Mouse (Mus musculus): ENCODE results near the gene Vsig10l. TPM values are rescaled to one million over a fixed set of nuclear protein-coding genes. Genes with fewer than 3 reads are reported as not detected.

Gene Vsig10l
- total RNA-seq (2021), result 1 to 10 TPM; 4.7 to 5.4 TPM
- long read RNA-seq, experiment 1, partial matches to known transcripts, result 1 of 2 reads
- long read RNA-seq, experiment 1, other reads (novel, unspliced or antisense), result 1 of 2 reads
- long read RNA-seq, experiment 2, partial matches to known transcripts, result 1 of 4 reads
- long read RNA-seq, experiment 2, other reads (novel, unspliced or antisense), result 3 of 4 reads

DNA sequence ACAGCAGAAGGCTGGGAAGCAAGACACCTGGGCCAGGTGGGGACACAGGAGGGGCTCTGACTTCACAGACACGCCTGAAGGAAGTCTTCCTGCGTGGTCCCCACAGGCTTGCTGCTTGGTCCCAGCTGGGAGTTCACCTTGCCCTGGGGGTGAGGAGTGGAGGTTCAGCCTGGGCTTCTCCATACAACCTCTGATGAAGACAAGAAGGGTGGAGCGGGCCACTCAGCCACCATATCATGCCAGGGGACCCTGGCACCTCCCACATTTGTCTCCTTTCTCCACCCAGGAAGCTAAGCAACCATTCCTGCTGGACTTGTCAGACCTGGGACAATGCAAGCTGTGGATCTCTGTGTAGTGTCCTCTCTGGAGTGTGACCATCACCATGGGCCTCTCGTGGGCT is at the start of gene Vsig10l:
Gene Vsig10l, plus strand, starts transcription at position 301 of the 400 bp plus-strand sequence.
- DNase-seq, result no peak

DNA sequence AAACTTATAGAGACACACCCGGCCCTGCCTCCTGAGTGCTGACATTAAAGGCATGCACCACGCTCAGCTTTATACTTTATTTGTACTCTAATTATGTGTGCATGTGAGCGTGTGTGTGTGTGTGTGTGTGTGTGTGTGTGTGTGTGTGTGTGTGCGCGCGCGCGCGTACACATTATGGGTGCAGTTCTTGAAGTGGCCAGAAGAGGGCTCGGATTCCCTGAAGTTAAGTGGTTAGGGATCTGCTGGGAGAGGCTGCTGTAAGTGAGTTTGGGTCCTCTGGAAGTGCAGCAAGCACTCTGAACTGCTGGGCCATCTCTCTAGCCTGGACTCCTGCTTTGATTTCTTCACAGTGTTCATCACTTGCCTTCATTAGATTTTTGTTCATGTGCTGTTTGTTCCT is 45.7 kb upstream of the Vsig10l start:
- DNase-seq, result no peak

DNA sequence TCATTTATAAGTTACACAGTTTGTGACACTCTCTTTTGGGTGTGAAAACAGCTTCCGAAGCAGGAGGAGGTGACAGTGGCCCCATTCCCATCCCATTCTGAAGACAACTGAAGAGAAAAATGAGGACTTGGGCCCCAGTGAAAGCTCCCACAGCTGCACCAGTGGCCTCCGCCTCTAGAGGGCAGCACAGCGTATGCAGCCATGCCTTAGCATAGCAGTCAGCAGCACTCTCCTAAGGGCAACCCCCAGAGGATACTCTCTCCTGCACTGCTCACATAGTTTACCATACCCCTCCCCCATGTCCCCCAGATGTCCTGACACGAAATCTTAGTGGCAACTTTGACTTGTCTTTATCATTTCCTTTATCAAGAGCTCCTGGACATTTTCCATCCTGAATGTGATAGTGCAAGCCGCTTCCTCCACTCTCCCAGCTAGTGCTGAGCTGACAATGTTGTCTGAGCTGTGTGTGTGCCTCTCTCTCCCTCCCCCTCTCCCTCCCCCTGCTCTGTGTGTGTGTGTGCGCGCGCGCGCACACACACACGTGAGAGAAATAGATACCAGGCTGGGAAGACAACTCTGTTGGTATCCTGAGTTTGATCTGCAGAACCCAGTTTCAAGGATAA is 39.8 kb upstream of the Vsig10l start:
- DNase-seq, result peak; percentile 93

GRCm38 (mm10) chr7:43423991-43424625 is 38.8 kb upstream of the Vsig10l start:
- DNase-seq, result no peak

GRCm38 (mm10) chr7:43427406-43427805 is 35.5 kb upstream of the Vsig10l start, which contains the start of gene Lim2:
TSS of gene Lim2 (plus strand) at chr7:43427670.
- no peak for DNase-seq

GRCm38 (mm10) chr7:43429500-43429899 is 33.5 kb upstream of the Vsig10l start:
- no peak for DNase-seq

- no peak for DNase-seq
Measured at GRCm38 (mm10) chr7:43432891-43433290, 30.1 kb upstream of the Vsig10l start.

DNA sequence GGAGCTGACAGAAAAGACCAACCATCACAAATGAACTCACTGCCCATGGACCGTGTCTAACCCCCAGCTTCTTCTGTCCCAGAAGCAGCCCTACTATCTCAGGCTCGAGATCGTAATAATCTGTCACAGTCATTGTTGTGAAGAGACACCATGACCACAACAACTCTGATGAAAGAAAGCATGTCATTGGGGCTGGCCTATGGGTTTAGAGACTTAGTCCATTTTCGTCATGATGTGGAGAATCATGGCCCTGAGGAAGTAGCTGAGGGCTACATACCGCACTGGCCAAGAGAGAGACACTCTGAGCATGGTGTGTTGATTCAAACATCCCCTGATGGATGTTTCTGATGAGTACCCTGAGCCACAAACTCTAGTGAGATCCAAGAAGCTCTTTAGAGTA is 28.3 kb upstream of the Vsig10l start:
- no peak for DNase-seq

DNA sequence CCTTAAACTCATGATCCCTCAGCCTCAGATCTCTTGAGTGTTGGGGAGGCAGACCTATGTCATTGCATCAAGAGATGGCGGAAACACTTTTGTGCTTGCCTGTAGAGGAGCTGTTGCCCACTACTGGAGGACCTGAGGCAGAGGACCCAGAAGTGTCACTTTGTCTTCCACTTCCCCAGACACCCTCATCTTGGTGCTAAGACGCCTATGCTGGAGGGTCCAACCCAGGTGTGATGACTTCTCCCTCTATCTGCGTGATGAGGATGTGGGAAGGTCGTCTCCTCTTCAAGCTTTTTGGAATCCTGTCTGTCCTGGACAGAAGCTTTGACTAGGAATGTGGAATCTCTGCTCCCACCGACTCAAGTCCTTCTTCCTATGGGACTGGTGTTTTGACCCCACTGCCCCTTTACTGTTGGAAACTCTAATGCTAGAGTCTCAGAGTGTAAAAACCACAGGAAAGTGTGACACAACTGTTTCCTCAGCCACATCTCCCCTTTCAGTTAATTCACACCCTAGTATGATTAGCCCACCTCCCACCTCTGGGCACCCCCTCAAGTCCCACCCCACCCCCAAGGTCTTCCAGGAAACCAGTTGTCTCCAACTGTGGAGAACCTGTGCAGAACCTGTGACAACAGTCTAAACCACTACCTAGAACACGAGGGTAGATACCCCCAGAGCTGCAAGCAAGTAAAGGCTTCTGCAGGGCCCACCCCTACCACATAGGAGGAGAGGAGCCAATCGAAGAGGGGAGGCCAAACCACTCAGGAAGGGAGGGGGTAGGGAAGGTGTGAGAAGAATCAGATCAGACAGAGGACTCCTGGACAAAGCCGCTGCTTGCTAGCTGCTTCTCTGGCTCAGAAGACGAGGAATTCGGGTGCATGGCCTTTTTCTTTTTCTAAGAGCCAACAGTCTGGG is 26.4 kb upstream of the Vsig10l start, which contains the start of gene Nkg7:
Gene Nkg7, plus strand, starts transcription at position 733 of the 915 bp plus-strand sequence.
- DNase-seq, result no peak

- DNase-seq, result no peak
Measured at GRCm38 (mm10) chr7:43438611-43439010, 24.3 kb upstream of the Vsig10l start.

DNA sequence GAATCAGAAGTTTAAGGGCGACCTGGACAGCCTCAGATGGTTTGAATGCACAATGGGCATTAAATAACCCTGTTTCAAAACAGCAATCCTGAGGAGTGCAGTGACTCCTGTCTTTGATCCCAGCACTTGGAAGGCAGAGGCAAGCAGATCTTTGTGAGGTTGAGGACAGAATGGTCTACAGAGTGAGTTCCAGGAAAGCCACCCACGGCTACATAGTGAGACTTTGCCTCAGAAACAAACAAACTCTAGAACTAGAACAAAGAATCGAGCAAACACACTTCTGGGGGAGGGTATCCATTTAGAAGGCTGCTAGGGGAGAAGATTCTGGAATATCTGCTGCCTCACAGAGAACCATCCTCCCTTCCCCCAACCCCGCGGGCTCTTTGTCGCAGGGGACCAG is 22.5 kb upstream of the Vsig10l start, which contains the start of gene Cldnd2:
Gene Cldnd2, plus strand, starts transcription at position 301 of the 400 bp plus-strand sequence.
- no peak for DNase-seq

GRCm38 (mm10) chr7:43441071-43441470 is 21.9 kb upstream of the Vsig10l start:
- no peak for DNase-seq

DNA sequence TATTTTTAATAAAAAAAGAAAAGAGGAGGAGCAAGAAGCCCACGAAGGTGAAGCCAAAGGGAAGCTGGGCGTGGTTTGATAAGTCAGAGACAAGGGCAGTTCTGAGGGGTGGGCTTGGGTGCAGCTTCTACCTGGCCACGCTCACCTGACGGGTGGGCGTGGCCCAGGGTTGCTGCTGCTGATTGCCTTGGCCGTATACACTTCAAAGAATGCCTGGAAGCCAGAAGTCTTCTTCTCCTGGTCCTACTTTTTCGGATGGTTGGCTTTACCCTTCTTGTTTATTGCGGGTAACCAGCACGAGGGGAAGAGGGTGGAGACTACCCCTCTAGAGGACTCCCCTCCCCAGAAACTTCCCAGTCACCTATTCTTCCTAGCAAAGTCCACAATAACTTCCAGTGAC is 20.3 kb upstream of the Vsig10l start:
- peak; percentile 1 for DNase-seq

DNA sequence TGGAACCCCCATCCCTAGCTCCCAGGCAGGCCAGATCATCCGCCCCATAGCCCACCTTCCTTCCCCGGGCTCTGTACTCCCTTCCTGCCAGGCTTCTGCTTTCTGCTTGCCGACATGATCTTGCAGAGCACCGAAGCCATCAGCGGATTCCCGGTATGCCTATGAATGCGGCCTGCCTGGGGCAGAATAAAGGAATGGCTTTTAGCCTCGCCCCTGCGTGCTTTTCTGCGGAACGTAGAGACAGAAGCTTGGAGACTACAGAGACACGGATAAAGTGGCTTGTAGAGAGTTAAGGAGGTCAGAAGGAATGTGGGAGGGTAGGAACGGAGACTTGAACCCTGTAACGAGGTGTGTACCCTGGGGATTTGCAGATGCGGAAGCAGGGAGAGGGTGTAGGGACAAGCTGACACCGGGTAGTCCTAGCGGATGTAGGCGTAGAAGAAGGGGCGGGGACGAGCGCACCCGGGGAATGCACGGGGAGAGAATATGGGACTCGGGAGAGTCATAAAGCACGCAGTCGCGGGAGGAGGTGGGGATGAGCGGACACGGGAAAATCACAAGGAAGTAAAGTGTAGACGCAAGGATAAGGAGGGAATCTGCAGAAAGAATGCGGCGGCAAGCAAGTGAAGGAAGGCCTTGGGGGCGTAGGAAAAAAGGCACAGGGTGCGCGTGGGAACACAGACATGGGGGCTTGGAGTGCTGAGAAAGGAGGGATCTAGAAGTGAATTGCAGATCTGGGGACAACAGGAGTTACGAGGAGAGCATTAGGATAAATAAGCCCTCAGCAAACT is 19.6 kb upstream of the Vsig10l start:
- DNase-seq, result peak; percentile 89

DNA sequence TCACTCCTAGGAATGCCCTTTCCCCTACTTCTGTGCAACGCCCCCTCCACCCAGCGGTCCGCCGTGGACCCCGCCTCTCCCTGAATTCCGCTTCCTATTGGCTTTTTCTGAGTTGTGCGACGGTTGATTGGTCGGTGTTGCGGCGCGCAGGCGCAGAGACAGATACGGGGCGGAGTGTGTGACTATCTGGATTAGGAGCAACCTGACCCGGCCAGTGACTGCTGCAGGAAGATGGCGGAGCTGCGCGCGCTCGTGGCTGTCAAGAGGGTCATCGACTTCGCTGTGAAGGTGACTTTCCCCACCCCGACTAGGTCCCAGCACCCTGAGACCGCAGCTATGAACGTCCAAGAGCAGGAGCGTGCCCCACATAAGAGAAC is 19.0 kb upstream of the Vsig10l start, which contains the start of the genes Etfb and Gm45233:
Gene Etfb, plus strand, starts transcription at position 167 of the 377 bp plus-strand sequence.
Gene Gm45233, plus strand, starts transcription at position 212 of the 377 bp plus-strand sequence.
- DNase-seq, result peak; percentile 95

GRCm38 (mm10) chr7:43447801-43448200 is 15.2 kb upstream of the Vsig10l start:
- no peak for DNase-seq

GRCm38 (mm10) chr7:43448246-43448645 is 14.7 kb upstream of the Vsig10l start:
- DNase-seq, result no peak

- DNase-seq, result no peak
Measured at GRCm38 (mm10) chr7:43449811-43450210, 13.1 kb upstream of the Vsig10l start.

- DNase-seq, result no peak
Measured at GRCm38 (mm10) chr7:43451726-43452125, 11.2 kb upstream of the Vsig10l start.

GRCm38 (mm10) chr7:43452609-43453008 is 10.3 kb upstream of the Vsig10l start:
- peak; percentile 58 for DNase-seq

Measured in adrenal gland, postnatal 10 days (tissue).